Mouse (Mus musculus): Measurements from ENCODE around the gene Pde10a. TPM values are rescaled to one million over a fixed set of nuclear protein-coding genes. Genes with fewer than 3 reads are reported as not detected.
A peak's percentile ranks its signal among the peaks of the same experiment; 100 is the strongest.

Gene Pde10a
- polyA plus RNA-seq, 1 experiment from 2014 or later = 1.9 TPM

GRCm38 (mm10) chr17:8533828-8534227, 8.7 kb downstream of the Pde10a start:
- no peaks in the 10 kb centered on the region for H3K36me3 ChIP-seq (ENCODE audit: control insufficient read depth, insufficient read depth)
- H3K4me1 ChIP-seq (ENCODE audit: control insufficient read depth, insufficient read depth, low read length) = no peaks in the 10 kb centered on the region
- no peaks in the 10 kb centered on the region for H3K9me3 ChIP-seq (replicated peaks; ENCODE audit: control insufficient read depth, low read length)
- H3K27ac ChIP-seq (ENCODE audit: low read length) = no peak overlapping the region
- no peak for ATAC-seq (replicated peaks; ENCODE audit: extremely low read depth, insufficient read depth, low FRiP score)
- no peak overlapping the region for H3K9ac ChIP-seq (ENCODE audit: low read length)
- no peak overlapping the region for H3K4me3 ChIP-seq (ENCODE audit: low read length)
- WGBS = 40% methylated on average over 3 of the region's 3 CpGs
- H3K4me2 ChIP-seq (ENCODE audit: low read depth, low read length) = no peak overlapping the region
- no peaks in the 10 kb centered on the region for H3K27me3 ChIP-seq (ENCODE audit: control insufficient read depth, insufficient read depth, low read length)

GRCm38 (mm10) chr17:8536522-8536921, 11.3 kb downstream of the Pde10a start:
- no peak for ATAC-seq (replicated peaks; ENCODE audit: extremely low read depth, insufficient read depth, low FRiP score)
- no peaks in the 10 kb centered on the region for H3K27me3 ChIP-seq (ENCODE audit: control insufficient read depth, insufficient read depth, low read length)
- no peaks in the 10 kb centered on the region for H3K36me3 ChIP-seq (ENCODE audit: control insufficient read depth, insufficient read depth)
- WGBS = 67% methylated on average over 6 of the region's 6 CpGs
- no peak overlapping the region for H3K27ac ChIP-seq (ENCODE audit: low read length)
- H3K4me1 ChIP-seq (ENCODE audit: control insufficient read depth, insufficient read depth, low read length) = no peaks in the 10 kb centered on the region
- H3K4me3 ChIP-seq (ENCODE audit: low read length) = no peak overlapping the region
- no peak overlapping the region for H3K9ac ChIP-seq (ENCODE audit: low read length)
- H3K9me3 ChIP-seq (replicated peaks; ENCODE audit: control insufficient read depth, low read length) = no peaks in the 10 kb centered on the region
- no peak overlapping the region for H3K4me2 ChIP-seq (ENCODE audit: low read depth, low read length)

- no peak overlapping the region for H3K27ac ChIP-seq (ENCODE audit: low read length)
- H3K9me3 ChIP-seq (replicated peaks; ENCODE audit: control insufficient read depth, low read length) = no peaks in the 10 kb centered on the region
- ATAC-seq (replicated peaks; ENCODE audit: extremely low read depth, insufficient read depth, low FRiP score) = no peak
- no peaks in the 10 kb centered on the region for H3K36me3 ChIP-seq (ENCODE audit: control insufficient read depth, insufficient read depth)
- H3K4me1 ChIP-seq (ENCODE audit: control insufficient read depth, insufficient read depth, low read length) = no peaks in the 10 kb centered on the region
- no peak overlapping the region for H3K9ac ChIP-seq (ENCODE audit: low read length)
- H3K27me3 ChIP-seq (ENCODE audit: control insufficient read depth, insufficient read depth, low read length) = no peaks in the 10 kb centered on the region
- H3K4me3 ChIP-seq (ENCODE audit: low read length) = no peak overlapping the region
- H3K4me2 ChIP-seq (ENCODE audit: low read depth, low read length) = no peak overlapping the region
- 65% methylated on average over 3 of the region's 3 CpGs for WGBS
Observed at GRCm38 (mm10) chr17:8538102-8538501, 12.9 kb downstream of the Pde10a start.

- Histone ChIP-seq H3K4me2 (ENCODE audit: low read depth, low read length) (no peak overlapping the region), H3K36me3 (ENCODE audit: control insufficient read depth, insufficient read depth) (no peaks in the 10 kb centered on the region), H3K27ac (ENCODE audit: low read length) (no peak overlapping the region), H3K9ac (ENCODE audit: low read length) (no peak overlapping the region), H3K9me3 (replicated peaks; ENCODE audit: control insufficient read depth, low read length) (no peaks in the 10 kb centered on the region), H3K27me3 (ENCODE audit: control insufficient read depth, insufficient read depth, low read length) (no peaks in the 10 kb centered on the region), H3K4me3 (ENCODE audit: low read length) (no peak overlapping the region), H3K4me1 (ENCODE audit: control insufficient read depth, insufficient read depth, low read length) (no peaks in the 10 kb centered on the region)
- ATAC-seq (replicated peaks; ENCODE audit: extremely low read depth, insufficient read depth, low FRiP score) = no peak
- 72% methylated on average over 14 of the region's 14 CpGs for WGBS
Observed at GRCm38 (mm10) chr17:8541974-8542538, 16.9 kb downstream of the Pde10a start.

- H3K4me3 ChIP-seq (ENCODE audit: low read length) = no peak overlapping the region
- no peak overlapping the region for H3K4me2 ChIP-seq (ENCODE audit: low read depth, low read length)
- H3K9me3 ChIP-seq (replicated peaks; ENCODE audit: control insufficient read depth, low read length) = no peaks in the 10 kb centered on the region
- H3K9ac ChIP-seq (ENCODE audit: low read length) = no peak overlapping the region
- no peaks in the 10 kb centered on the region for H3K4me1 ChIP-seq (ENCODE audit: control insufficient read depth, insufficient read depth, low read length)
- no peaks in the 10 kb centered on the region for H3K27me3 ChIP-seq (ENCODE audit: control insufficient read depth, insufficient read depth, low read length)
- WGBS = 79% methylated on average over 9 of the region's 9 CpGs
- no peak overlapping the region for H3K27ac ChIP-seq (ENCODE audit: low read length)
- no peak for ATAC-seq (replicated peaks; ENCODE audit: extremely low read depth, insufficient read depth, low FRiP score)
- H3K36me3 ChIP-seq (ENCODE audit: control insufficient read depth, insufficient read depth) = no peaks in the 10 kb centered on the region
Observed at GRCm38 (mm10) chr17:8546366-8546765, 21.2 kb downstream of the Pde10a start.

GRCm38 (mm10) chr17:8548733-8549132, 23.6 kb downstream of the Pde10a start:
- Histone ChIP-seq H3K9ac (ENCODE audit: low read length) (no peak overlapping the region), H3K9me3 (replicated peaks; ENCODE audit: control insufficient read depth, low read length) (no peaks in the 10 kb centered on the region), H3K27me3 (ENCODE audit: control insufficient read depth, insufficient read depth, low read length) (no peaks in the 10 kb centered on the region), H3K27ac (ENCODE audit: low read length) (no peak overlapping the region), H3K4me1 (ENCODE audit: control insufficient read depth, insufficient read depth, low read length) (peaks cover 10% of the 10 kb centered on the region), H3K4me3 (ENCODE audit: low read length) (no peak overlapping the region), H3K36me3 (ENCODE audit: control insufficient read depth, insufficient read depth) (no peaks in the 10 kb centered on the region), H3K4me2 (ENCODE audit: low read depth, low read length) (no peak overlapping the region)
- 78% methylated on average over 4 of the region's 4 CpGs for WGBS
- no peak for ATAC-seq (replicated peaks; ENCODE audit: extremely low read depth, insufficient read depth, low FRiP score)

GRCm38 (mm10) chr17:8551641-8552040, 26.5 kb downstream of the Pde10a start:
- Histone ChIP-seq H3K4me3 (ENCODE audit: low read length) (no peak overlapping the region), H3K4me2 (ENCODE audit: low read depth, low read length) (no peak overlapping the region), H3K9ac (ENCODE audit: low read length) (no peak overlapping the region), H3K4me1 (ENCODE audit: control insufficient read depth, insufficient read depth, low read length) (peaks cover 12% of the 10 kb centered on the region), H3K27ac (ENCODE audit: low read length) (no peak overlapping the region), H3K36me3 (ENCODE audit: control insufficient read depth, insufficient read depth) (no peaks in the 10 kb centered on the region), H3K27me3 (ENCODE audit: control insufficient read depth, insufficient read depth, low read length) (no peaks in the 10 kb centered on the region), H3K9me3 (replicated peaks; ENCODE audit: control insufficient read depth, low read length) (no peaks in the 10 kb centered on the region)
- no peak for ATAC-seq (replicated peaks; ENCODE audit: extremely low read depth, insufficient read depth, low FRiP score)
- WGBS = 74% methylated on average over 3 of the region's 3 CpGs

- WGBS = 25% methylated on average over 8 of the region's 8 CpGs
- Histone ChIP-seq H3K9ac (ENCODE audit: low read length) (no peak overlapping the region), H3K36me3 (ENCODE audit: control insufficient read depth, insufficient read depth) (no peaks in the 10 kb centered on the region), H3K4me1 (ENCODE audit: control insufficient read depth, insufficient read depth, low read length) (peaks cover 12% of the 10 kb centered on the region), H3K4me2 (ENCODE audit: low read depth, low read length) (peak overlapping the region; percentile 29), H3K27me3 (ENCODE audit: control insufficient read depth, insufficient read depth, low read length) (no peaks in the 10 kb centered on the region), H3K27ac (ENCODE audit: low read length) (peak overlapping the region; percentile 59), H3K9me3 (replicated peaks; ENCODE audit: control insufficient read depth, low read length) (no peaks in the 10 kb centered on the region), H3K4me3 (ENCODE audit: low read length) (no peak overlapping the region)
- 0 out of 2 replicates have a peak, but pooled peaks have one; percentile 49 for ATAC-seq (replicated peaks; ENCODE audit: extremely low read depth, insufficient read depth, low FRiP score)
Observed at GRCm38 (mm10) chr17:8552346-8553035, 27.3 kb downstream of the Pde10a start.

GRCm38 (mm10) chr17:8553601-8554000, 28.4 kb downstream of the Pde10a start:
- H3K27ac ChIP-seq (ENCODE audit: low read length) = no peak overlapping the region
- H3K4me1 ChIP-seq (ENCODE audit: control insufficient read depth, insufficient read depth, low read length) = peaks cover 12% of the 10 kb centered on the region
- no peak overlapping the region for H3K9ac ChIP-seq (ENCODE audit: low read length)
- no peak overlapping the region for H3K4me2 ChIP-seq (ENCODE audit: low read depth, low read length)
- no peak for ATAC-seq (replicated peaks; ENCODE audit: extremely low read depth, insufficient read depth, low FRiP score)
- H3K9me3 ChIP-seq (replicated peaks; ENCODE audit: control insufficient read depth, low read length) = no peaks in the 10 kb centered on the region
- H3K4me3 ChIP-seq (ENCODE audit: low read length) = no peak overlapping the region
- no peaks in the 10 kb centered on the region for H3K36me3 ChIP-seq (ENCODE audit: control insufficient read depth, insufficient read depth)
- H3K27me3 ChIP-seq (ENCODE audit: control insufficient read depth, insufficient read depth, low read length) = no peaks in the 10 kb centered on the region
- 80% methylated on average over 3 of the region's 3 CpGs for WGBS
